Mouse (Mus musculus): ENCODE data around the gene Psmd3. TPM values are rescaled to one million over a fixed set of nuclear protein-coding genes. Genes with fewer than 3 reads are reported as not detected.
"Not testable (repeated sequence)": the region's sequence is repeated elsewhere in the genome, so short reads cannot be mapped to it uniquely, and the experiment has no call there.

The Psmd3 gene
- polyA plus RNA-seq, 1 experiment, result 188 TPM

DNA sequence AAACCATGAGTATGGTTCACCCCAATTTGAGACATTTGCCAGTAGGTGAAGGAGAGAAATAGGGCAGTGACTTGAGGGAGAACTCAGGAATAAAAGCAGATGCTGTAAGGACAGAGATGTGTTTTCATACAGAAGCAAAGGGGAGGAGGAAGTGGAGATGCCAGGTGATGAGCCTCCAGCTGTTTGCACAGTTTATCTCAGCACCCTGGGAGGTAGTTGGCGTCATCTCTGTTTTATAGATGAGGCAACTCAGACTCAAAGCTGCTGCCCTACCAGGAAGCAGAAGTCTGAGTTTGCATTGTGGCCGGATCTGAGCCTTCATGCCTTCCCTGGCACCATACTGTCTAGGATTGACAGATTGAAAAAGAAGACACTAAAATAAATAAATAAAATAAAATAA lies 13.4 kb upstream of the Psmd3 start:
- Histone ChIP-seq H3K4me1 (ENCODE audit: control insufficient read depth, insufficient read depth, low read length) (no peaks in the 10 kb centered on the region), H3K4me3 (ENCODE audit: insufficient read depth, low read length) (no peak overlapping the region), H3K27ac (ENCODE audit: insufficient read depth, low read length) (no peak overlapping the region)
- TF ChIP-seq POLR2A (IDR thresholded peaks at IDR 0.05; ENCODE audit: extremely low read depth, insufficient read depth, low read length) (no peak), CTCF (IDR thresholded peaks at IDR 0.05; ENCODE audit: extremely low read depth, insufficient read depth, low read length) (no peak)

DNA sequence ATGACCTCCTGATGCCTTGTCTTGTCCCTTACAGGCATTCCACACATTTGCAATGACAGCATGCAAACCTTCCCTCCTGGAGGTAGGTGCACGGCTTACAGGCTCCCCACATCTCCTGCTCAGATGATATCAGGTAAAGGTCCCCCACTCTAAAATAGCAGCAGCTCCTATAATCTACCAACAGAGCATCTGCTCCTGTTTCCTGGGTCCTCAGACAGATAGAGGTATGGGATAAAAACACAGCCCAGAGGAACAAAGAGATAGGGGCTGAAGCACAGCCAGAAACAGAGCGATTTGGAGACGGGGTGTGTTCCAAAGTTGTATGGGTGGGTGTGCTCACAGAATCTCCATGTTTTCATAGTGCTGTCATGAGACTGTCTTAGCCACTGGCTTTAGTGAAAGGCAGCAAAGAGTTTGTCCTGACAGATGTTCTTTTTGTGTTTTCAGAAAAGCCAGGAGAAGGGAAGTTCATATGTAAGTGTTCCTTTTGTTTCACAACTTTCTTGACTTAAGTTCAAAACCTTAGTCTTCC lies 11.0 kb upstream of the Psmd3 start:
- Histone ChIP-seq H3K4me3 (ENCODE audit: insufficient read depth, low read length) (no peak overlapping the region), H3K27ac (ENCODE audit: insufficient read depth, low read length) (no peak overlapping the region), H3K4me1 (ENCODE audit: control insufficient read depth, insufficient read depth, low read length) (no peaks in the 10 kb centered on the region)
- TF ChIP-seq POLR2A (IDR thresholded peaks at IDR 0.05; ENCODE audit: extremely low read depth, insufficient read depth, low read length) (no peak), CTCF (IDR thresholded peaks at IDR 0.05; ENCODE audit: extremely low read depth, insufficient read depth, low read length) (no peak)

DNA sequence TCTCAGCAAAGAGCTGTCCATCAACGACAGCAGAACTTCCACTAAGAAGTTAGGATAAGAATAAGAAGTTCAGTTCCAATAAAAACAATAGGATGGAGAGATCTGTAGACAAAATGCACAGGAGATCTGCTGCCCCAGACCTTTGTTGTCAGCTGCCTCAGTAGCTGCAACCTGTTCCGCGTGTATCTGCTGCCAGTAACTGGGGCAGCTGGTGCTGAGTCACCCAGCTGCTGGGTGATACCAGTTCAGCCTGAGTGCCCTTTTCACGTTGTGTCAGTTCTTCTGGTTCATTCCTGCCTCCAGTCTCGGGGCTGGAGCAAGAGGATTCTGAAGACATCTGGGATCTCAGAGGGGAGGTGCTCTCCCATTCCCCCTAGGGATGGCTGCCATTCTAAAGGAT lies 10.5 kb upstream of the Psmd3 start:
- no peak for TF ChIP-seq POLR2A (IDR thresholded peaks at IDR 0.05; ENCODE audit: extremely low read depth, insufficient read depth, low read length)
- no peak for TF ChIP-seq CTCF (IDR thresholded peaks at IDR 0.05; ENCODE audit: extremely low read depth, insufficient read depth, low read length)
- no peak overlapping the region for H3K27ac ChIP-seq (ENCODE audit: insufficient read depth, low read length)
- no peaks in the 10 kb centered on the region for H3K4me1 ChIP-seq (ENCODE audit: control insufficient read depth, insufficient read depth, low read length)
- no peak overlapping the region for H3K4me3 ChIP-seq (ENCODE audit: insufficient read depth, low read length)

DNA sequence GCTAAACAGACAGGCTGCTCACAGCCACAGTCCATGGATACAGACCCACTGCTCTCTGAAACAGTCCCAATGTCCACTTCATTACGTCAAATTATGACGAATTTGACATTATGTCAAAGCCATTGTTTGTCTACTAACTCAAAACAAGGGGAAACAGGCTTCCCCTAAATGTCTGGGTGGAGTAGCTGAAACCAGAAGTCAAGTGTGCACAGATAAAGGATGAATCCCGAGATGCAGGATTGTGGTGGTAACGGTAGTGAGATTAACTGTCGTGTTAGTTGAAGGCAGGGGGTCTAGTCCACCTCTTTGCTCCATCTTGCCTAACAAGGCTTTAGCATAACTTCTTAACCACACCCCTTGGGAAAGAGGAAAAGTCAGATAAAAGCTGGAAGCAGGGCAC lies 9.9 kb upstream of the Psmd3 start:
- Histone ChIP-seq H3K27ac (ENCODE audit: insufficient read depth, low read length) (no peak overlapping the region), H3K4me3 (ENCODE audit: insufficient read depth, low read length) (no peak overlapping the region), H3K4me1 (ENCODE audit: control insufficient read depth, insufficient read depth, low read length) (no peaks in the 10 kb centered on the region)
- TF ChIP-seq POLR2A (IDR thresholded peaks at IDR 0.05; ENCODE audit: extremely low read depth, insufficient read depth, low read length) (no peak), CTCF (IDR thresholded peaks at IDR 0.05; ENCODE audit: extremely low read depth, insufficient read depth, low read length) (no peak)

DNA sequence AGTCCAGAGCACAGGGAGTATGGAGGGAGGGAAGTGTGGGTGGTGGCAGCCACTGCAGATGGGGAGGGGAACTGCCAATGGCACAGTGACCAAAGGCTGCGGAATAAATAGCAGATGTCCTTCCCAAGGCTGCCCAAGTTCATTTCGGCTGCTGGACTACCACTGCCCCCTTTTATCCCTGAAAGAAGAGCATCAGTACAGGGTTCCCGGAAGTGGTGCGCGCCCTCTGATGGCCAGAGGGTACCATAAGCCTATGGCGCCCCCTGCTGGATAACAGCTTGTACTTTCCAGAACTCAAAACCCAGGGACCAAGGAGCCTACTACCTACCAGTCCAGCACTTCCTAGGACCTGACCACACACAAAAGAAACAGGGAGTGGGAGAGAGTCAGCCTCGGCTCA lies 9.2 kb upstream of the Psmd3 start:
- TF ChIP-seq CTCF (IDR thresholded peaks at IDR 0.05; ENCODE audit: extremely low read depth, insufficient read depth, low read length), result peak; percentile 32
- not testable (repeated sequence) for H3K4me3 ChIP-seq (ENCODE audit: insufficient read depth, low read length); H3K4me1 ChIP-seq (ENCODE audit: control insufficient read depth, insufficient read depth, low read length); H3K27ac ChIP-seq (ENCODE audit: insufficient read depth, low read length)

DNA sequence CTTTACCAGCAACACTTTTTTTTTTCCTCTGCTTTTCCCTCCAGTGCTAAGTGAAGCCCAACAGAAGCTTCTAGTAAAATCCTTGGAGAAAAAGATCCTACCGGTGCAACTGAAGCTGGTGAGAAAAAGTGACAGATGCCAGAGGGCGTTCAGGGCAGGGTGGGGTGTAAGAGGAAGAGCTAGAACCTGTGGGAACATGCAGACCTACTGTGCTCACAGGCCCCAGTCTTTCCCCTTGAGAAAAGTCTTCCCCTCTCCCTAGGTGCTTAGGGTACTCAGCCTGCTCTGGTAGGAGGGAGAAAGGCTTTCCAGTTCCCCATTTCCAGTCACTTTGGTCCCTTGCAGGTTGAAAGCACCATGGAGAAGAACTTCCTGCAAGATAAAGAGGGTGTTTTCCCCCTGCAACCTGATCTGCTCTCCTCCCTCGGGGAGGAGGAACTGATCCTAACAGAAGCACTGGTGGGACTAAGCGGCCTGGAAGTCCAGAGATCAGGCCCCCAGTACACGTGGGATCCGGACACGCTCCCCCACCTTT lies 6.5 kb upstream of the Psmd3 start:
- TF ChIP-seq POLR2A (IDR thresholded peaks at IDR 0.05; ENCODE audit: extremely low read depth, insufficient read depth, low read length), result no peak
- no peak for TF ChIP-seq CTCF (IDR thresholded peaks at IDR 0.05; ENCODE audit: extremely low read depth, insufficient read depth, low read length)
- no peak overlapping the region for H3K4me3 ChIP-seq (ENCODE audit: insufficient read depth, low read length)

DNA sequence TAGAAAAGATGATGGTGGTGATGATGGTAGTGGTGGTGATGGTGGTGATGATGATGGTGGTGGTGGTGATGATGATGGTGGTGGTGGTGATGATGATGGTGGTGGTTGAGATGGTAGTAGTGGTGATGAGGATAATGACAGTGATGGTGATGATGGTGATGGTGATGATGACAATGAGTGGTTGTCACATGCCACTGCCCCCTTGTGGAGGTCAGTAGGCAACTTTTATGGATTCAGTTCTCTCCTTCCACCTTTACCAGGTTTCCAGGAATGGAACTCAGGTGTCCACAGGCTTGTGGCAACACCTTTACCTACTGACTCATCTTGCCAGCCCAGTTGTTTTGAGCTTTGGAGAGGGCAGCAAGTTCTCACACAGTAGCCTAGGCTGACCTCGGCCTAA lies 2.3 kb upstream of the Psmd3 start:
- no peak overlapping the region for H3K27ac ChIP-seq (ENCODE audit: insufficient read depth, low read length)
- H3K4me1 ChIP-seq (ENCODE audit: control insufficient read depth, insufficient read depth, low read length), result no peaks in the 10 kb centered on the region
- no peak overlapping the region for H3K4me3 ChIP-seq (ENCODE audit: insufficient read depth, low read length)
- TF ChIP-seq POLR2A (IDR thresholded peaks at IDR 0.05; ENCODE audit: extremely low read depth, insufficient read depth, low read length), result no peak
- TF ChIP-seq CTCF (IDR thresholded peaks at IDR 0.05; ENCODE audit: extremely low read depth, insufficient read depth, low read length), result no peak

More for the DNA sequence above, 6.5 kb upstream of the Psmd3 start:
- Histone ChIP-seq H3K27ac (ENCODE audit: insufficient read depth, low read length) (no peak overlapping the region), H3K4me1 (ENCODE audit: control insufficient read depth, insufficient read depth, low read length) (no peaks in the 10 kb centered on the region)

DNA sequence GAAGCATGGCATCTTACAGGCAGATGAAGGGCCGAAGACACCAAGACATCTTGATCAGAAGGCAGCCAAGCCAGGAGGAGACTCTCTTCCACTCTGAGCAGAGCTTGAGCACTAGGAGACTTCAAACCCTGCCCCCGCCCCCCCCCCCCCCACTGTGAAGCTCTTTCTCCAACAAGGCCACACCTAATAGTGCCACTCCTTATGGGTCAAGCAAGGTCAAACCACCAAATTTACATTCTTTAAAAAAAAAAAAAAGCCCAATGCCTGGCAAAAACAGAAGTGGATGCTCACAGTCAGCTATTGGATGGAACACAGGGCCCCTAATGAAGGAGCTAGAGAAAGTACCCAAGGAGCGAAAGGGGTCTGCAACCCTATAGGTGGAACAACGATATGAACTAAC lies 1.8 kb upstream of the Psmd3 start:
- not testable (repeated sequence) for H3K4me1 ChIP-seq (ENCODE audit: control insufficient read depth, insufficient read depth, low read length); H3K27ac ChIP-seq (ENCODE audit: insufficient read depth, low read length); H3K4me3 ChIP-seq (ENCODE audit: insufficient read depth, low read length)

DNA sequence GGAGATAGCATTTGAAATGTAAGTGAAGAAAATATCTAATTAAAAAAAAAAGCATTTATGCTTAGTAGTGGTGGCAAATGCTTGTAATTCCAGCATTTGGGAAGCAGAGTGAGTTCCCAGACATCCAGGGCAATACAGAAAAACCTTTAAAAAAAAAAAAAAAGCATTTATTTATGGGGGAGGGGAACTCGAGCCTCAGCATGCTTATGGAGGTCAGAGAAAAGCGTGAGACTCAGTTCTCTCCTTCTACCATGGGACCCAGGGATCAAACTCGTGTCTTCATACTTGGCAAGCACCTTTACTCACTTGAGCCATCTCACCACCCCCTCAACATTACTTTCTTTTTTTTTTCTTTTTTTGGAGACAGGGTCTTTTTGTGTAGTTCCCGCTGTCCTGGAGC lies 1.2 kb upstream of the Psmd3 start:
- no peak for TF ChIP-seq CTCF (IDR thresholded peaks at IDR 0.05; ENCODE audit: extremely low read depth, insufficient read depth, low read length)
- no peak for TF ChIP-seq POLR2A (IDR thresholded peaks at IDR 0.05; ENCODE audit: extremely low read depth, insufficient read depth, low read length)
- Histone ChIP-seq H3K4me3 (ENCODE audit: insufficient read depth, low read length) (no peak overlapping the region), H3K27ac (ENCODE audit: insufficient read depth, low read length) (no peak overlapping the region), H3K4me1 (ENCODE audit: control insufficient read depth, insufficient read depth, low read length) (no peaks in the 10 kb centered on the region)

DNA sequence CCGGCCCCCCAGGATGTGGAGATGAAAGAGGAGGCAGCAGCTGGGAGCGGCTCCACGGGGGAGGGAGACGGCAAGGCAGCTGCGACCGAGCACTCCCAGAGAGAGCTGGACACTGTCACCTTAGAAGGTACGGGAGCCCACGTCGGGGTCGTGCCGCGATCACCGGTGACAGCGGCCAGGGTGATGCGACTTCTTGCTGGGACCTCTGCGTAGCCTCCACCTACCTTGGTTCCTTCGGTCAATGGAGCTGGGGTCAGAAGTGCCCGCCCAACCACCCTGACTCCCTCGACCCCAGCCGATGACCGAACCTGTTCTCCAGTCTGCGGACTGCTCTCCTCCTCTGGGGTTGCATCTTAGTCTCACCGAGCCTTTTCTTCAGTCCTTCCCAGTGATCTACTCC lies 457 bp downstream of the Psmd3 start:
- peak overlapping the region; percentile 4; the same call in 1 of the 2 replicates for H3K27ac ChIP-seq (ENCODE audit: insufficient read depth, low read length)
- TF ChIP-seq CTCF (IDR thresholded peaks at IDR 0.05; ENCODE audit: extremely low read depth, insufficient read depth, low read length), result no peak
- no peak for TF ChIP-seq POLR2A (IDR thresholded peaks at IDR 0.05; ENCODE audit: extremely low read depth, insufficient read depth, low read length)
- no peaks in the 10 kb centered on the region for H3K4me1 ChIP-seq (ENCODE audit: control insufficient read depth, insufficient read depth, low read length)
- peak overlapping the region; percentile 97 for H3K4me3 ChIP-seq (ENCODE audit: insufficient read depth, low read length)

DNA sequence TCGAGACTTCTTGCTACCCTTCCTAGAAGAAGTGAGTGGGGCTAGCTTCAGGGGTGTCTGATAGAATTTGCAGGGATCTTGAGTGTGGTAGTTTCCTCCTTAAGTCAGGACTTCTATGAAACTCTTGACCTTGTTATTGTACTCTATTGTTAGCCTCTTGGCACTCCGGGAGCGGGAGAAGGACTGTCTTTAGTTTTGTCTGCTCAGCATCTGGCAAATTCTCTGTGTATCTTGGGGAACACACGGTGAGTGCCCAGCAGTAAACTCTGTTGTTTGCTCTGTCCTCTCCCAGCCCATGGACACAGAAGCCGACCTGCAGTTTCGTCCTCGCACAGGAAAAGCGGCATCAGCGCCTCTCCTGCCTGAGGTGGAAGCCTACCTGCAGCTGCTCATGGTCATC lies 3.3 kb downstream of the Psmd3 start:
- H3K4me3 ChIP-seq (ENCODE audit: insufficient read depth, low read length), result no peak overlapping the region
- H3K4me1 ChIP-seq (ENCODE audit: control insufficient read depth, insufficient read depth, low read length), result no peaks in the 10 kb centered on the region
- no peak overlapping the region for H3K27ac ChIP-seq (ENCODE audit: insufficient read depth, low read length)
- TF ChIP-seq POLR2A (IDR thresholded peaks at IDR 0.05; ENCODE audit: extremely low read depth, insufficient read depth, low read length), result no peak
- TF ChIP-seq CTCF (IDR thresholded peaks at IDR 0.05; ENCODE audit: extremely low read depth, insufficient read depth, low read length), result no peak
